In genomic region chr9:29663286-29663685, GRCm38 (mm10) we compare ENCODE assay signal across 19 mouse cellular contexts.
DNase-seq lines count a peak whose midpoint lies in the region.
"Had no signal": no experiment of that assay in that cellular context is flagged by ENCODE, and none has a peak within 500 bp of the region (broad histone marks: within the 10 kb centered on the region; RNA-seq: fewer than 3 reads in every experiment).

No protein-coding gene starts in this region.

- peak; percentile 60 for DNase-seq in cerebellum, adult 11-12 months
- DNase-seq in cerebellum, adult 8-10 months, result no peak
- peak; percentile 61 for DNase-seq in left cerebral cortex, postnatal 4 days
- no peak for DNase-seq in left cerebral cortex, adult 9 months (ENCODE audit: low spot score in 2 of 2)
- DNase-seq in cerebellum, adult 9-11 months, result peak; percentile 62
- DNase-seq in lung, postnatal 36 days, result no peak
- no peak for DNase-seq in yolk sac, embryonic 10.5 days (ENCODE audit: low spot score)
- DNase-seq: forebrain, postnatal 0 days; heart, postnatal 10 days; kidney, adult 2 months; kidney, postnatal 4 days; layer of hippocampus, postnatal 36 days; liver; lung, adult 2 months; lung, postnatal 10 days; midbrain, embryonic 14.5 days; right cerebral cortex, adult 18-20 months; thymus, adult 18-20 months; thymus, postnatal 25 days had no signal

- intact Hi-C loops in left cerebral cortex, postnatal 4 days (cut with DNase I), result loop anchor here (2.0 to 10.0 kb wide), 6 partner anchors 132 to 762 kb away; partner anchors contain the start of gene Snx19

Comparison
In these comparisons a context has a peak if more than half of its experiments do, and no peak if none do; other contexts are left out.
1. DNase-seq: peak in cerebellum, adult 11-12 months (single experiment), left cerebral cortex, postnatal 4 days (single experiment) and cerebellum, adult 9-11 months (single experiment); none in cerebellum, adult 8-10 months (single experiment), left cerebral cortex, adult 9 months (0 of 2), lung, postnatal 36 days (single experiment) and yolk sac, embryonic 10.5 days (single experiment).